Mouse (Mus musculus) midbrain, embryonic 16.5 days (tissue): ENCODE measurements around the gene Ints11. TPM values are rescaled to one million over a fixed set of nuclear protein-coding genes. Genes with fewer than 3 reads are reported as not detected.

Source experiments
- ATAC-seq: fragments of 200-750 bp; cut with Nextera tagmentation; 2 replicates; pipeline ENCODE4 v1.8.0; 2017; ENCODE audit warnings: moderate TSS enrichment
- H3K27ac ChIP-seq: fragments of 300-500 bp; sonication (generic); 2 replicates; pipeline ENCODE4 v1.5.1; 2014; ENCODE audit warnings: mild to moderate bottlenecking, low read length, mixed read lengths
- H3K27me3 ChIP-seq: fragments of 300-500 bp; sonication (generic); 2 replicates; pipeline ENCODE4 v1.6.1; 2014; ENCODE audit warnings: low read depth, low read length, mixed read lengths; ENCODE audit not compliant: control insufficient read depth, insufficient read depth
- H3K36me3 ChIP-seq: fragments of 300-500 bp; sonication (generic); 2 replicates; pipeline ENCODE4 v1.6.1; 2014; ENCODE audit warnings: mild to moderate bottlenecking, low read length, moderate library complexity, mixed read lengths; ENCODE audit not compliant: control insufficient read depth, insufficient read depth
- H3K4me1 ChIP-seq: fragments of 300-500 bp; sonication (generic); 2 replicates; pipeline ENCODE4 v1.6.1; 2014; ENCODE audit warnings: mild to moderate bottlenecking, low read length, mixed read lengths; ENCODE audit not compliant: control insufficient read depth, insufficient read depth
- H3K4me2 ChIP-seq: fragments of 300-500 bp; sonication (generic); 2 replicates; pipeline ENCODE4 v1.6.1; 2014; ENCODE audit warnings: mild to moderate bottlenecking, low read length, mixed read lengths
- H3K4me3 ChIP-seq: fragments of 300-500 bp; sonication (generic); 2 replicates; pipeline ENCODE4 v1.5.1; 2014; ENCODE audit warnings: low read depth, mild to moderate bottlenecking, low read length, moderate library complexity, mixed read lengths
- H3K9ac ChIP-seq: fragments of 300-500 bp; sonication (generic); 2 replicates; pipeline ENCODE4 v1.6.1; 2014; ENCODE audit warnings: low read depth, low read length, mixed read lengths
- H3K9me3 ChIP-seq: fragments of 300-500 bp; sonication (generic); replicated peaks from 2 replicates; pipeline ENCODE4 v1.6.1; 2014; ENCODE audit warnings: mild to moderate bottlenecking, low read length, mixed read lengths; ENCODE audit not compliant: control insufficient read depth, poor library complexity, severe bottlenecking
- WGBS: fragments of 180-500 bp; shearing (Covaris S2); extraction: QIAGEN DNeasy Blood & Tissue Kit; methylation state at CpG from one replicate; pipeline ENCODE4 v1.1.7; 2014; 5-methylcytosine and 5-hydroxymethylcytosine counted together
- polyA plus RNA-seq: library from polyadenylated mRNA; unstranded; fragments of >200 nt; fragmentation: Nextera tagmentation; extraction: Ambion mirVana; gene quantifications from 2 replicates; pipeline ENCODE4 v1.2.1, GENCODE M21; 2015

Ints11 gene
- polyA plus RNA-seq, 1 experiment from 2014 or later = 78.7 TPM

GRCm38 (mm10) chr4:155846871-155847578 lies 22.3 kb upstream of the Ints11 start, which contains the start of gene Dvl1:
Dvl1 (plus strand) TSS chr4:155847402.
- peak; percentile 89 for ATAC-seq
- Histone ChIP-seq H3K9me3 (no peaks in the 10 kb centered on the region), H3K4me2 (peak within 1 kb of the TSS; percentile 95), H3K36me3 (no peaks in the 10 kb centered on the region), H3K27me3 (no peaks in the 10 kb centered on the region), H3K9ac (peak within 1 kb of the TSS; percentile 88), H3K4me3 (peak within 1 kb of the TSS; percentile 79), H3K27ac (peak within 1 kb of the TSS; percentile 85), H3K4me1 (peaks cover 33% of the 10 kb centered on the region)
- WGBS = 2% methylated on average over 43 of the region's 65 CpGs

DNA sequence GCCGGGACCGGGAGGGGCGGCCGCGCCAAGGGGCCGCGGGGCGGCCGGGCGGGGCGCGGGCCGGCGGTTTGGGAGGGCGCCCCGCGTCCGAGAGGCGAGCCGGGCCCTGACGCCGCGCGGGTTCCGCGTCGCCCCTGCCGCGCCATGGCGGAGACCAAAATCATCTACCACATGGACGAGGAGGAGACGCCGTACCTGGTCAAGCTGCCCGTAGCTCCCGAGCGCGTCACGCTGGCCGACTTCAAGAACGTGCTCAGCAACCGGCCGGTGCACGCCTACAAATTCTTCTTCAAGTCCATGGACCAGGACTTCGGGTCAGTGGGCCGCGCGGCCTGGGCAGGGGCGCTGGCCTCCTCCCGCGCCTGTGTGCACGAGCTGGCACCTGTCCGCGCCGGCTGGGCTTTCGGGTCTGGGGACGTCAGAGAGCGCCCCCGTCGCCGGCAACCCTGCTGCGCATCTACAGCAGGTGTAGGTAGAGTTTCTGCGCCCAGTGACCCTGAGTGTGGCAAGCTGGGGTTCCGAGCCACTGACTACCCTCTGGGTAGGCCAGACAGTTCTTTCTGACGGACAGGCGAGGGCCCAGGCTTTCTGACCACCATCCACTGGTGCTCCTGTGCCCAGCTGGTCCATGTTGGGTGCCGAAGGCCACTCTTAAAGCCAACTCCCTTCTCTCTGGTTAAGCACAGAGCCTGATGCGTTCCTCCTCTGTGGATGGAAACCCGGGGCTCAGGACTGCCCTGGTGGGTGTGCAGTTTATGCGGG lies 21.6 kb upstream of the Ints11 start:
- Histone ChIP-seq H3K36me3 (no peaks in the 10 kb centered on the region), H3K4me2 (peak overlapping the region; percentile 95), H3K27me3 (no peaks in the 10 kb centered on the region), H3K9me3 (no peaks in the 10 kb centered on the region), H3K9ac (peak overlapping the region; percentile 88), H3K27ac (peak overlapping the region; percentile 85), H3K4me1 (peaks cover 33% of the 10 kb centered on the region), H3K4me3 (peak overlapping the region; percentile 79)
- WGBS = 1% methylated on average over 47 of the region's 69 CpGs
- peak; percentile 61 for ATAC-seq

GRCm38 (mm10) chr4:155848434-155849095 lies 20.8 kb upstream of the Ints11 start:
- Histone ChIP-seq H3K4me2 (peak overlapping the region; percentile 95), H3K4me1 (peaks cover 33% of the 10 kb centered on the region), H3K36me3 (no peaks in the 10 kb centered on the region), H3K9ac (peak overlapping the region; percentile 88), H3K27ac (no peak overlapping the region), H3K9me3 (no peaks in the 10 kb centered on the region), H3K4me3 (peak overlapping the region; percentile 79), H3K27me3 (no peaks in the 10 kb centered on the region)
- WGBS = 60% methylated on average over 7 of the region's 7 CpGs
- ATAC-seq = no peak

DNA sequence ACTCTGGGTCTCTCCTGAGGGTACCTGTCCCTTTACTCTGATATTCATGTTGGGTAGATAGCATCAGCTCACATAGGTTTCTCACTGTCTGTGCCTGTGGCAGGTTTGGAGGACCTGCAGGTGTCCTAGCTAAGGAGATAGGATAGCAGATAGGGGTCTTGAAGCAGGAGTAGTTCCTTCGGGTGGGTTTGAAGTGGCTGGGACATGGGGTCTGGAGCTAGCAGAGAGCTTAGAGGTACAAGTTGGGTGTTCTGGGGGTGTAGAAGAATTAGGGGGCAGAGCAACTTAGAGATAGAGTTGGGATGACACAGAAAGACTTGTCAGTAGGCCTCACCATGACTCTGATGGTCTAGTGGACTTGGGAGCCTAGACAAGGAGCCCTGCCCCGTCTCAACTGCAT lies 20.0 kb upstream of the Ints11 start:
- ATAC-seq = no peak
- WGBS = 94% methylated on average over 2 of the region's 2 CpGs
- Histone ChIP-seq H3K9me3 (no peaks in the 10 kb centered on the region), H3K27me3 (no peaks in the 10 kb centered on the region), H3K4me1 (peaks cover 33% of the 10 kb centered on the region), H3K27ac (no peak overlapping the region), H3K9ac (no peak overlapping the region), H3K4me2 (peak overlapping the region; percentile 95), H3K4me3 (no peak overlapping the region), H3K36me3 (no peaks in the 10 kb centered on the region)

- 93% methylated on average over 3 of the region's 3 CpGs for WGBS
- H3K27ac ChIP-seq = no peak overlapping the region
- no peaks in the 10 kb centered on the region for H3K27me3 ChIP-seq
- ATAC-seq = no peak
- H3K9ac ChIP-seq = no peak overlapping the region
- no peaks in the 10 kb centered on the region for H3K9me3 ChIP-seq
- peak overlapping the region; percentile 5; the same call in 1 of the 2 replicates for H3K4me2 ChIP-seq
- no peak overlapping the region for H3K4me3 ChIP-seq
- H3K4me1 ChIP-seq = peaks cover 33% of the 10 kb centered on the region
- H3K36me3 ChIP-seq = peaks cover 5% of the 10 kb centered on the region; the same call in 1 of the 2 replicates
These were observed 19.4 kb upstream of the Ints11 start for GRCm38 (mm10) chr4:155849792-155850451.

GRCm38 (mm10) chr4:155851368-155851767 lies 18.0 kb upstream of the Ints11 start:
- peaks cover 32% of the 10 kb centered on the region for H3K4me1 ChIP-seq

DNA sequence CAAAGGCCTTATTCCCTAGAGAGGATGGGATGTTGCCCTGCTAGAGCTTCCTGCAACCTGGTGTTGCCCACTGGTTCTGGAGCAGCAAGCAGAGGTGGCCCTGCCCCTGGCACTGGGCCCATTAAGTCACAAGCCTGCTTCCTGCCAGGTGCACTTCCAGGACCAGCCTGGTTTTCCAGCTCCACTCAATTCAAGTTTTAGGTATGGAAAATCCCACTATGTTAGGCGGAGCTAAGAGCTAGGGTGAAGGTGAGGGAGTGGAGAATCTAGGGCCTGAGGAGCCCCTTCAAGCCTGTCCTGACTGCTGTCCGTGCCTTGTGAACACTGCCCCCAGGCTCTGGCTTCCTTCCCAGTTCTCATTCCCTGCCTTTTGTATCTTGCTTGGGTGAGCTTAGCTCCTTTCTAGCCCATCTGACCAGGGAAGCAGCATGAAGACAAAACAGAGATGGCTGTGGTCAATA lies 17.4 kb upstream of the Ints11 start:
- no peaks in the 10 kb centered on the region for H3K9me3 ChIP-seq
- H3K4me2 ChIP-seq = no peak overlapping the region
- ATAC-seq = no peak
- H3K9ac ChIP-seq = no peak overlapping the region
- no peak overlapping the region for H3K4me3 ChIP-seq
- H3K27me3 ChIP-seq = no peaks in the 10 kb centered on the region
- H3K4me1 ChIP-seq = peaks cover 28% of the 10 kb centered on the region
- H3K36me3 ChIP-seq = peaks cover 23% of the 10 kb centered on the region
- no peak overlapping the region for H3K27ac ChIP-seq
- 91% methylated on average over 2 of the region's 2 CpGs for WGBS

More at GRCm38 (mm10) chr4:155851368-155851767, 18.0 kb upstream of the Ints11 start:
- no peak overlapping the region for H3K9ac ChIP-seq
- H3K9me3 ChIP-seq = no peaks in the 10 kb centered on the region
- H3K27me3 ChIP-seq = no peaks in the 10 kb centered on the region
- WGBS = 95% methylated on average over 3 of the region's 3 CpGs
- no peak for ATAC-seq
- no peak overlapping the region for H3K4me2 ChIP-seq
- H3K4me3 ChIP-seq = no peak overlapping the region
- peaks cover 19% of the 10 kb centered on the region for H3K36me3 ChIP-seq
- H3K27ac ChIP-seq = no peak overlapping the region

DNA sequence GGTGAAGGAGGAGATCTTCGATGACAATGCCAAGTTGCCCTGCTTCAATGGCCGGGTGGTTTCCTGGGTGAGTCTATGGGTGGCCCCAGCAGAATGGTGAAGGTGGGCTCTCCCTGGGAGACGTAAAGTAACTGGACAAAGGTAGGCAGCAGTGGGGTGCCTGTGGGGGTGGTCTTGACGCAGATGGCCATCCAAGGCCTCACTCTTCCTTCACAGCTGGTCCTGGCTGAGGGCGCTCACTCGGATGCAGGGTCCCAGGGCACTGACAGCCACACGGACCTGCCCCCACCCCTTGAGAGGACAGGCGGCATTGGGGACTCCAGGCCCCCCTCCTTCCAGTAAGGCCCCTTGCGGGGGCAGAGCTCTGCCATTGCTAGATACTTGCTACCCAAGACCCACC lies 15.9 kb upstream of the Ints11 start:
- Histone ChIP-seq H3K4me3 (no peak overlapping the region), H3K27ac (no peak overlapping the region), H3K4me1 (peaks cover 23% of the 10 kb centered on the region), H3K36me3 (peaks cover 28% of the 10 kb centered on the region), H3K9me3 (no peaks in the 10 kb centered on the region), H3K9ac (no peak overlapping the region), H3K27me3 (no peaks in the 10 kb centered on the region), H3K4me2 (no peak overlapping the region)
- WGBS = 88% methylated on average over 9 of the region's 9 CpGs
- ATAC-seq = no peak
